Mouse (Mus musculus) 416B (cell line): Measurements from ENCODE around the gene Zc3hav1l.

Experiments
- DNase-seq: peaks from one replicate; pipeline ENCODE4 v3.0.0; 2011; ENCODE audit warnings: low read depth

Gene Zc3hav1l

DNA sequence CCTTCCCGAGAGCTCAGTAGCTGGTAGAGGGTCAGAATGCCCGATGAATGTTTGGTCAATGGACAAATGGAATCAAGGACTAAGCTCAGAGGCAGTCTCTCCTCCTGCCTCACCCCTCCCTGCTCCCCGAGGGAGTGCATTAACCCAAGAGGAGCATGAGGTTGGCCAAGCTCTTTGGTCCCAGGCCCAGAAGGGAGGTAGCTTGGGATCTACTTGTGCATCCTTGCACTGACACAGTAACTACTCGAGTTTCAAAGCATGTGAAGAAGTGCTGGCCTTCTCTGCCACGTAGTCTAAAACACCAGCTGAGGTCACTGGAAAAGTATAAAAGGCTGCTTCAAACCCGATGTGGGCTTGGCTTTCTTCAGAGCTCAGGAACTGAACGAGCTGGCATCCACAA lies 34.6 kb downstream of the Zc3hav1l start:
- no peak for DNase-seq

DNA sequence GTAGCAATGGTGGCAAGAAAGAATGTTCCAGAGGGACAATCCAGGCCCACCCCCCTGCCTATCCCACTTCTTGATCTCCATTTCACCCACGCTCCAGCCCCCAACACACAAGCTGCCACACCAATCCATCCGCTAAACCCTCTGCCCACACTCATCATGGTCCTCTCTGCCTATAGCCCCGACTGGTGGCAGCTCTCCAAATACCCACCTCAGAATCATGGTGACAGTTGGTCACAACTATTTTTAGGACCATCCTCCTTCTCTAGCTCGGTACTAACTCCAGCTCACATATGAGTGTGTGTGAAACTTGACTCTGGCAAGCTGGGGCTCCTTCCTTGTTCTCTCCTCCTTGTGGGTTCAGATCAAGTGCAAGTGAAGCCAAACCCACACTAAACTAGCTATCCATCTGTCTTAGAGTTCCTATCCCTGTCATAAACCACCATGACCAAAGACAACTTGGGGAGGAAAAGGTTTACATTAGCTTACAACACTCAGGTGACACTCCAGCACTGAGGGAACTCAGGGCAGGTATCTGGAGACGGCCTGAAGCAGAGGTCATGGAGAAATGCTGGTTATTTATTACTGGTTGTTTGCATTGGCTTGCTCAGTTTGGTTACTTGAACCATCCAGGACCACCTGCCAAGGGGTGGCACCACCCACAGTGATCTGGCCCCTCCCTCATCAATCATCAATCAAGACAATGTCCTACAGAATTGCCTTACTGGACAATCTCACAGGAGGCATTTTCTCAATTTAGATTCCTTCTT lies 35.5 kb downstream of the Zc3hav1l start:
- peak; percentile 9 for DNase-seq

DNA sequence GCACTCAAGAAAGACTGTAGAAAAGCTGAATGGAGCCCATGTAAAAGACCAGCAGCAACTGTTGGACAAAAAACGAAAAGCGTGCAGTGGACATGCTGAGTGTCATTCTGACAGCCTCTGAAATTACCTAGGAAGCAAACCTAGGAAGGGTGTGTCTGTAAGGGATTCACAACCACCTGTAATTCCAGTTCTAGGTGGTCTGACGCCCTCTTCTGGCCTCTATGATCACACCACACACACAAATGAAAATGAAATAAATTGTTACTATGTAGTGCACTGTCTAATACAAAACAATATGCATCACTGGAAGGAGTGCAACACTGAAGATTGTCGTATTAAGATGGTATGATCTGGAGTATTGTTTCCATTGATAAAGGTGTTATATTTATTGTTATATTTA lies 37.2 kb downstream of the Zc3hav1l start:
- no peak for DNase-seq

DNA sequence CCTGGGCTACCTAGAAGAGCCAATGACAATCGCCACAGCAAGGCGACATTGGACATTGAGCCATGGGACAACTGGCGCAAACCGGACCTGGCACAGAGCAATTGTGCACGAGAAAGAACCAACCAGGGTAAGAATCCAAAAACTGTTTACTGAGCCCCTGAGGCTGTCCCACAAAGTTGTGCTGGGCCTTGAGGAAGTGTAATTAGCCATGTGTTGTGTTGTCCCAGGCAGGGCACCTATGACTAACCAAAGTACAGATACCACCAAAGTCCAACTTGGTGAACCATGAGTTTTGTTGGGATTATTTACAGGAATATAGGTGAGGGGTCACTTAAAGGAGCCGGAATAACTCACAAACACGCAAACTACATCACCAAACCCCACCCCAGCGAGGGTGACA lies 41.6 kb downstream of the Zc3hav1l start:
- DNase-seq, result no peak

DNA sequence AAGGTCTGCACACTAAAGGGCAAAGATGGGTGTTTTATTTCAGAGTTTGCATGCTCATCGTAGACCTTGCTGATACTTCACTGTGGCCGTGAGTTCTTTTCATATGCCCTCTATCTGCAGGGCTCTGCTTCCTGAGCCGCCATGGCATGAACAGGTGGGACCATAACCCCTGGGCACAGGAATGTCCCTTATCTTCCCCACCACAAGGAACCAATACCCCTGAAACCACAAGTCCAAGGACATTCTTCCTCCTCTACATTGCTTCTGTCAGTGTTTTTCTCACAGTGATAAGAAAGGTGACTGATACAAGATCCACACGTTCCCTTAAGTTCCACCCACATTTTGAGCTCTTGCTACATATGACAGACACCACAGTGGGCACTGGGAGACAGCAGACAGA lies 42.3 kb downstream of the Zc3hav1l start:
- no peak for DNase-seq

DNA sequence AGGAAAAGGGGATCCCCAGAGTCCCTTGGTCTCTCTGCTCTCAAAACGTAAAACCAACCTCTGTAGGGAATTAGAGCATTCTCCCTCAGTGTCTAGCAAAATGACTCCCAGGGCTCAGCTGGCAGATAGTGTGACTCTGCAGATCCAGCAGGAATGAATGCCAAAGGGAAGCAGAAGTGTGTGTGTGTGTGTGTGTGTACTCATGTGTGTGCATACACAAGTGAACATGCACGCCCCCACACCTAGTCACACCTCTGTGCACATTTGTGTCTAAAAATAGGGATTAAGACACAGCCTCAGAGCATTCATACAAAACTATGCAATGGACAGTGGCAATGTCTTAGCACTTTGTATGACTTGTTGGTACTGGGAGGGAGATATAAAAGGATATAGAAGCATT lies 43.3 kb downstream of the Zc3hav1l start:
- no peak for DNase-seq

DNA sequence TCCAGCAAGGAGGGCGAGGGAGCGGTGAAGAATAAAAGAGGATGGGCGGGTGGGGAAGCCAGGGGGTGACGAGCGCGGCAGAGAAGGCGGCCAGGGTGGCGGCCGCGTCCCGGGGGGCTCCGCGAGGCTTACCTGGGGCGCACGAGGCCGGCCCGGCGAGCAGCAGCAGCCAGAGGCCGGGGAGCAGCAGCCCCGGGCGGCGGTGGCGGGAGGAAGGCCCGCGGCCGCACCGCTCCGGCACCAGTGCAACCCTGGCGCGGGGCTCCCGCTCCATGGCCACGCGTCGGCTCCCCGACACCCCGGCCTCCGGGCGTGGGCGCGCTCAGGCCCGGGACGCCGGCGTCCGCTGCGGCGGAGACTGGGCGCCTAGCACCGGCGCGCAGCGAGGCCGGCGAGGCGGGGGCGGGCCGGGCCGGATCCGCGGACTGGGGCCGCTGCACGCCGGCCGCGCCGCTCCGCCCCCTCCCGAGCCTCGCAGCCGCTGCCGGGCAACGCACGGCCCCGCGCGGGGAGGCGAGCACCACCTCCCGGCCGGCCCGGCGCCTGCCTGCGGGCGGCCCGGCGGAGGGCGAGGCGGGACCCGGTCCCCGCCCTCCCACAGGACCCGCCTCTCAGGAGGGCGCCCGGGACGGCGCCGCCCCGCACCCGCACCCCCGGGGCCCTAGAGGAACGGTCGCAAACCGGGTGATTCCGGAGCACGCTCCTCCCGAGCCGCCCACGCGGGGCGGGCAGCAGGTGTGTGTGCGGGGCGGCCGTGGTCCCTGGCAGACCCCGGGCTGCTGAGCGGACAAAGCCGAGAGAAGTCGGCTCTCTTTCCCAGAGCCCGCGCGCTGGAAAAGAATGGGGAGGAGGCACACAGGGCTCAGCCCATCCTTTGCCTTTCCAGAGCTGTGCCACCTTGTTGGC lies 45.1 kb downstream of the Zc3hav1l start, which contains the start of gene D630045J12Rik:
Gene D630045J12Rik, minus strand, starts transcription at position 274 of the 906 bp plus-strand sequence.
- DNase-seq, result no peak

DNA sequence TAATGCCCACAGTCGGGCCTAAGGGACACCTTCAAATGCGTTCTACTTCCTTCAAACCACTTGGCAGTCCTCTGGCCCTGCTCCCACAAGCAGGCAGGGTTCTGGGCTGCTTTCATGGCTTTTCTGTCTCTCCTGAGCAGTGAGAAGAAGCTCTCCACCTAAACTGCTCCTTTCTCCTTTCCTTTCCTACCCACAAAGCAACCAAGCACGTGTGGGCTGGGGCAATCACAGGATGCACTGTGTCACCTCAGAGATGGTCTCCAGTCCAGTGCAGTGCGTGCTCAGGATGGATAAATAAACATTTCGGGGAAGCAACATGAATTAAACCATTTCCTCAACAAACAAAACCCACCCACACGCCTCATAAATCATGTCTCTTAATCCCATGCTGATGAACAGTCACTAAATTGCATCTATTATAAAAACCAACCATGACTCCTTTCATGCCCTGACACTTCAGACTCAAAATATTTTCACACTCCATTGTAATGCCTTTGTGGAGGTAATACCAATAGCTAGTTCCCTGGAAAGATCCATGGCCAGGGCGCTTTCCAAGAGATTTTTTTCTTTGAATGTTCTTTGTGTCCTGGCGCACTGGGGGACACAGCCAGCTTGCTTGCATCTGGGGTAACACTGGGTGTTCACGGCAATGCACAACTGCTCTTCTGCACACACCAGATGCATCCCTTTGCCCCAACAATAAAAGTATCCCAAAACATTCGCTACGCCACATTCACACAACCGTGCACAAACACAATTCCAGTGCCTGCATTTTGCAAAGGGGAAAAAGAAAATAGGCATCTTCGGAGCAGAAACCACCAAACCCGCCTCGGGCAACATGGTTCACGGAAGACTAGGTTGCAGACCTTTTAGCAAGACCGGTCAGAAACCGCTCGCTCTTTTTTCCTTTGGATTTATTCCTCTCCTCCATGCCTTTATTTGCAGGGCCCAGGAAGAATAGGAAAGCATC lies 46.0 kb downstream of the Zc3hav1l start:
- no peak for DNase-seq

DNA sequence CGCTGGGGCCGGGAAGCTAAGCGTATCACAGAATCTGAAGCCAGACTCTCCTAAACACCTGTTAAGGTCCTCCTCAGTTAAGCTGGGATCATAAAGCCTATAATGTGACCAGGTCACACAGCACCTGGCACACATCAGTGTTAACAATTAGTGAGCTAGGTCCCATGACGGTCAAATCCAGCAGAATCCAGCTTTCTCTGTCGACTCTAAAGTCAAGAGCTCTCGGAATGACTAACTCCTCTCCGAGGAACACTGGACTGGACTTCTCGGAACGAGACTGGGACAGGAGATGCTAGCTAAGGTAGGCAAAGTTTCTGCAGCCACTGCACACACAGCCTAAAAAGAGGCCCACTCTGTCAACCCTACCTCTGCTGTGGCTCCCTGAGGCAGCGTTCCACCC lies 46.9 kb downstream of the Zc3hav1l start:
- no peak for DNase-seq

DNA sequence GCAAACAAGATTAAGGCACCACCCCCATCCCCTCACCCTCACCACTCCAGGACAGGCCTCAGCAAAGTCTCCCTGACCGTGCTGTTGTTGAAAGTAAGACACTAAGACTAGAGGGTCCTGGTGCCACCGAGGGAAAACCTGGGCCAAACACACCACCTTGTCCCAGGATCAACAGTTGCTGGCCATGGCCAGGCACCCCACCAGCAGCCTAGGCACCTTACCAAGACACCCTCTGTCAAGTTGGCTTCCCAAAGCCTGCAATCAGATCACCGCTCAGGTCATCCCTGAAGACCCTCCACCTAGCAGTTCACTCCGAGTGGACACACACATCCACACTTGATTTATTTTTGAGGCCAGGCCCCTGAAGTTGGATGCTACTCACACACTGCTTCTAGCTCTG lies 47.6 kb downstream of the Zc3hav1l start:
- DNase-seq, result no peak

DNA sequence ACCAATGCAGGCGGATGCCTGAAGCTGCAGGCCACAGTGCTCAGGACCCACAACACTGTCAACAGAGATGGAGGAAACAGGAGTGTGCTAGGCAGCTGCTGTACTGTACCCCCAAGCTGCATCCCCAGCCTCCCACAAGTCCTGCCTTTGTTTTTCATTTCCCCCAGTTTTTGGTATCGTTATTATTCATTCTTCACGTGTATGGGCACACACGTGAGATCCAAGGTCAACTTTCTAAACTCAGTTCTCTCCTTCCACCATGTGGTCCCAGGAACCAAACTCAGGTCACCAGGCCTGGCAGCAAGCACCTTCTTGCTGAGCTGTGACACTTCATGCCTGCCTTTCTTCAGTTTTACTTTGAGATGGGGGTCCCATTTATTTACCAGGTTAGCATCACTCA lies 51.7 kb downstream of the Zc3hav1l start:
- no peak for DNase-seq

DNA sequence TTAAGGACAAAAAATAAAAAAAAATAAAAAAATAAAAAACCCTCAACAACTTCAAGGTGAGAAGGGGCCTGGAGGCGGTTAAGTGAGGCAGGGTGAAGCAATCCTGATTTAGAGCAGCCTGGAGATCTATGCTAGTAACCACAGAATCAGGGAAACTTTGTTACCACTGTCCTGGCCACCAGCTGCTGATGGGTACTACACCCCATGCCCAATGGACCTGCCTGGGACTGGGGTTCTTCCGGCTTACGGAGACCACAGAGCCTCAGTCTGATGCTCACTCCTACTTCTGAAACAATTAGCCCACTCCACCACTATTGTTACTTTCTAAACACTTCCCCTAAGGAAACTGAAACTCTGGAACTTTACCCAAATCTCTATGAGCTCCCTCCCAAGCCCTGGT lies 54.3 kb downstream of the Zc3hav1l start:
- no peak for DNase-seq

DNA sequence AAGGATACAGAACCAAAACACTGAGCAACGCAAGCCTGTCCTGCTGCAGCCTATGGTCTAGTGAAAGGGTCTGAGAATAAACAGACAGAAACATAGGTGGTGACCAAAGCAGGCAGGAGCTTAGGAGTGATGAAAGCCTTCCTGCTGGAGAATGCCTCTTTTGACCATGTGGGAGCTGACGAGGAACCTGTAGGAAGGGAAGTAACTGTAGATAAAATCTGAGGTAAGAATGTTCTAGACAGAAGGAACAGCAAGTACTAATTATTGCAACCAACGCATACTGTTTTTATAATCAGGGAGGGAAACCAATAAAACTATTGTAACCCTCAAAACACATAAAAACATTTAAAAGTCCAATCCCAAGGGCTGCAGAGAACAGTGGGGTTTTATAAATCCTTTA lies 54.9 kb downstream of the Zc3hav1l start:
- peak; percentile 10 for DNase-seq

DNA sequence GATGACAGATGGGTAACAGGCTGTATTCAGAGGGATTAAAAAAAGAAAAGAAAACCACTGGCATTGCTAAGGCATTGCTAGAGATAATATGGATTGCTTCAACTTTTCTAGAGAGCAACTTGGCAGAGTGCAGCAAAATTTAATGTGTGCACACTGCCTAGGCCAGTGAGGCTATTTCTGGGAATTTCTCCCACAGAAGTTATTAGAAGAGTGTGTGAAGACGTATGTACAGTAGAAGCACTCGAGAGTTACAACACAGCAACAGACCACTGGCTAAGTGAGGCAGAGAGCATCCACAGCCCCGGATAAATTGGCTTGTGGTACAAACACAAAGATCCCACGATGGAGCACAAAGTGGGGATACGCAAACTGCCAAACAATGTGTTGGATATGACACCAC lies 56.2 kb downstream of the Zc3hav1l start:
- DNase-seq, result no peak

DNA sequence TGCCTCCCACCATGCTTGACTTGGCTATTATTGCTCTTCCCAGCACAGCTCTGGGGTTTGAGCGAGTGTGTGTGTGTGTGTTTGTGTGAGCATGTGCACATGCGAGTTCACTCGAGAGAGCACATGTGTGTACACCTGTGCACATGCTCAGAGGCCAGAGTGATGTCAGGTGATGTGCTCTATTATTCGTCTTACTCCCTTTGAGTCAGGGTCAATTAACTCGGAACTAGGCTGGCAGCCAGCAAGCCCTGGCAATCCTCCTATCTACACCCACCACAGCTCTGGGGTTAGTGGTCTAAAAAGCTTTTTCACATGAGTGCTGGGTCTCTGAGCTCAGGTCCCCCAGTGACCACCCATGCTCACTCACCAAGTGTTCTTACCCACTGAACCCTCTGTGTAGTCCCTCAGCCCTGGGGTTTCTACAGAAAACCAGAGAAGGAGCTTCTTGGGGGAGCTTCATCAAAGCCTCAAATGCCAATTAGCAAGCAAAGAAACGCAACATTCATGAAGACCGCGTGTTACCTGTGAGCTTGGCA lies 56.7 kb downstream of the Zc3hav1l start:
- DNase-seq, result no peak

DNA sequence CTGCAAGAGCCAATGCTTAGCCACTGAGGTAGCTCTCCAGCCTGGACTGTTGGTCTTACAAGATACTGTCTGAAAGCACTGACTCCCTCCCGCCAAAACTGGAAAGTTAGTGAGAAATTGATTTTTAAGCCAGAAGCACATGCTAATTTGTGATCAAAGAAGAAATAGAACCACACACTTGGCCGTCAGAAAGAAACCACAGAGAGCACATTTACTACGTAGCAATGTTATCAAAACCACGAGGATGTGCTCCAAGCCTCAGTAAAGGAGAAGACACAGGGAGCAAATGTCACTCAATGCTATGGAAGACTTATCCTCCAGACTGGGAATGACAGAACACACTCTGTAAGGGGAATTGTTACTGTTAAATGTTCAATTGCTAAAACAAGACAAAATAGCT lies 57.6 kb downstream of the Zc3hav1l start:
- no peak for DNase-seq

DNA sequence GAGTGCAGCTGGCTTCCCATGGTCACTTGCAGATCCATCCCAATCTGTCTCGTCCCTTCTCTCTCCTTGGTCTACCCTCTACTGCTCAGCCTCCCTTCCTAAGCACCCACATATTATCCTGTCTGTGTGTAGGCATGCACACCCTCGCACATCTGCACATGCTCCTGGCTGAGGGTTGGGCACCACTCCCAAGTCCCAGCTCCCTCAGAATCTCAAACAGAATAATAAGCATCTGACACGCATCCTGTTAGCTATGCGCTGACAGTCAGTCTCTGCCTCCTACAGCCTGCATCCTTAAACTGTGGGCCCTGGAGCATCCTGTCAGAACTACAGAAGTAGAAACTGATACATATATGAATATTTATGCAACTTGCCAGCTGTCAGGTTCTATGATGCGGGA lies 58.4 kb downstream of the Zc3hav1l start:
- no peak for DNase-seq

DNA sequence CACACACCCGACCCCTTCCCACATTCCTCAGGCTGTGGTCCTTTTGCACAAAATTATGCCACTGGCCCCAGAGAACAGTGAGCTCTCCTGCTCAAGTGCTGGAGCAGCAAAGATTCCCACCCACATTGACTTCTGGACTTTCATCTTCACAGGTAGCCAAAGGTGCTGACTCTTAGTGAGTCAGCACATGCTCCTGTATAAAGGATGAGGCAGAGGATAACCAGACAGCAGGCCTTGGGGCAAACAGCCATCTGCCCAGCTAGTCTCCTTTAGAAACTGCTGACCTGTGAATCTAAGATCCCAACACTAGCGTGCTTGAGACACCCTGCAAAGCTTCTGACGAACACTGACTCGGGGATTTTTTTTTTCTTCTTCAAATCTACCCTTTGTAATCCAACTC lies 60.7 kb downstream of the Zc3hav1l start:
- no peak for DNase-seq
